Mouse (Mus musculus): ENCODE measurements around the gene Stxbp6.

DNA sequence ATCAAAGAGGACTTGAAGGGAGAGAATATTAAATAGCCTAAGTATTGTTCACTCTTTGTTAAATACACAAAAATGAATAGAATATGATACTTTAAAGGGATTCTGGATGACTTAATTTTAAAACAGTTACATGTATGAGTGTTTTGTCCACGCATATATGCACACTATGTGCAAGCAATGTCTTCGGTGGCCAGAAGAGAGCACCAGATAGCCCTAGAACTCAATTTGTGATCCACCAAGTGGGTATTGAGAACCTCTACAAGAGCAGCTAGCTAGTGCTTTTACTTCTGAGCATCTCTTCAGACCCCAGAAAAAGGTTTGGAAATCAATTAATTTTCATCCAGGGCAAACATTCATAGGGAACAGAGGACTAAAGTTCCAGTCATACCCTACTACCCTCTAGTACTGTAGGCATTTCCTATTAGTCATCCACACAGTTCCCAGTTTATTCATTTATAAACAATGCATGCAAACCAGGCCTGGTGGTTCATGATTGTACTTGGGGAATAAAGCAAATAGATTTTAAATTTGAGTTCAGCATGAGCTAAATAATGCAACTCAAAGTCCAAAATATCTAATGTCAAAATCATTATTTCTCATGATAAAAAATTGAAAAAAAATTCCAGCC is 64.4 kb downstream of the Stxbp6 start:
- TF ChIP-seq CTCF (IDR thresholded peaks at IDR 0.05; ENCODE audit: control insufficient read depth, insufficient read depth, insufficient read length) (no peak), USF1 (IDR thresholded peaks at IDR 0.05; ENCODE audit: low read depth) (no peak), CEBPB (IDR thresholded peaks at IDR 0.05; ENCODE audit: low read depth) (no peak), MYOD1 (IDR thresholded peaks at IDR 0.05; ENCODE audit: control insufficient read depth, insufficient read length, low read depth) (no peak), FOSL1 (IDR thresholded peaks at IDR 0.05; ENCODE audit: insufficient read depth, low read length, poor library complexity, severe bottlenecking) (no peak)
